Mouse (Mus musculus) heart, embryonic 10.5 days (tissue): ENCODE measurements at regions not wholly inside any gene's neighbourhood (a gene's known extent, or its start where the extent isn't known, plus 50 kb on each side); places are given as distances from the start of the nearest gene placed in this dataset.

Experiments
- DNase-seq: peaks from one replicate; pipeline ENCODE4 v3.0.0-alpha.2; 2017; ENCODE audit warnings: low spot score
- H3K27ac ChIP-seq: fragments of 300-500 bp; sonication (generic); 2 replicates; pipeline ENCODE4 v1.5.1; 2016; ENCODE audit warnings: mild to moderate bottlenecking
- H3K27me3 ChIP-seq: fragments of 300-500 bp; sonication (generic); 2 replicates; pipeline ENCODE4 v1.6.1; 2016; ENCODE audit warnings: mild to moderate bottlenecking; ENCODE audit not compliant: poor library complexity, insufficient read depth, severe bottlenecking
- H3K36me3 ChIP-seq: fragments of 300-500 bp; sonication (generic); 2 replicates; pipeline ENCODE4 v1.6.1; 2016; ENCODE audit warnings: mild to moderate bottlenecking, moderate library complexity
- H3K4me1 ChIP-seq: fragments of 300-500 bp; sonication (generic); 2 replicates; pipeline ENCODE4 v1.6.1; 2016; ENCODE audit warnings: mild to moderate bottlenecking
- H3K4me3 ChIP-seq: fragments of 300-500 bp; sonication (generic); 2 replicates; pipeline ENCODE4 v1.5.1; 2016; ENCODE audit warnings: mild to moderate bottlenecking, moderate library complexity
- H3K9me3 ChIP-seq: fragments of 300-500 bp; sonication (generic); 2 replicates; pipeline ENCODE4 v1.6.1; 2016; ENCODE audit warnings: mild to moderate bottlenecking, moderate library complexity
- WGBS: fragments of 180-500 bp; shearing (Covaris S2); methylation state at CpG from one replicate; pipeline ENCODE4 v1.1.7; 2016; 5-methylcytosine and 5-hydroxymethylcytosine counted together

DNA sequence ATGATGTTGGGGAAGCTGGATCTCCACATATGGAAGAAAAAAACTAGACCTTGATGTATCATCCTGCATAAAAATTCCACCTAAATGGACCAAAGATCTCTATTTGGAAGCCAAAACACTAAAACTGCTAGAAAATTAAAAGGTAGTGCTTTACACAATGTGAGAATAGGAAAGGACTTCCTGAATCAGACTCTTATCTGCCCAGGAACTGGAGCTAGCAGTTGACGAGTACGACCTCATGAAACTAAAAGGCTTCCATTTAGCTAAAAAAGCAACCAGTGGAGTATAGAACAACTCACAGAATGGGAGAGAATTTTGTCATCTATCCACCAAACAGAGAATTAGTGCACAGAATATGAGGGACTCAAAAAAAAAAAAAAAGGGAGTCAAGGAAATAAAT lies 191.6 kb upstream of the Itga4 start:
- Histone ChIP-seq H3K4me3 (no peak overlapping the region), H3K27ac (no peak overlapping the region), H3K36me3 (no peaks in the 10 kb centered on the region), H3K9me3 (no peaks in the 10 kb centered on the region), H3K4me1 (no peaks in the 10 kb centered on the region), H3K27me3 (no peaks in the 10 kb centered on the region)
- 59% methylated on average over 2 of the region's 2 CpGs for WGBS
- DNase-seq, result no peak

- H3K4me3 ChIP-seq, result no peak overlapping the region
- no peak overlapping the region for H3K27ac ChIP-seq
- no peaks in the 10 kb centered on the region for H3K9me3 ChIP-seq
- H3K4me1 ChIP-seq, result no peaks in the 10 kb centered on the region
- DNase-seq, result no peak
- 87% methylated on average over 1 of the region's 1 CpGs for WGBS
- H3K27me3 ChIP-seq, result no peaks in the 10 kb centered on the region
- no peaks in the 10 kb centered on the region for H3K36me3 ChIP-seq
These were observed 189.9 kb upstream of the Itga4 start for GRCm38 (mm10) chr2:79065321-79065720.

- Histone ChIP-seq H3K27me3 (no peaks in the 10 kb centered on the region), H3K36me3 (no peaks in the 10 kb centered on the region), H3K4me1 (0 out of 2 replicates have a peak, but pooled peaks cover 6% of the 10 kb centered on the region), H3K9me3 (no peaks in the 10 kb centered on the region), H3K4me3 (no peak overlapping the region), H3K27ac (peak overlapping the region; percentile 3; the same call in 1 of the 2 replicates)
- no peak for DNase-seq
- WGBS, result 35% methylated on average over 2 of the region's 2 CpGs
These were observed 179.1 kb upstream of the Itga4 start for GRCm38 (mm10) chr2:79076115-79076514.

DNA sequence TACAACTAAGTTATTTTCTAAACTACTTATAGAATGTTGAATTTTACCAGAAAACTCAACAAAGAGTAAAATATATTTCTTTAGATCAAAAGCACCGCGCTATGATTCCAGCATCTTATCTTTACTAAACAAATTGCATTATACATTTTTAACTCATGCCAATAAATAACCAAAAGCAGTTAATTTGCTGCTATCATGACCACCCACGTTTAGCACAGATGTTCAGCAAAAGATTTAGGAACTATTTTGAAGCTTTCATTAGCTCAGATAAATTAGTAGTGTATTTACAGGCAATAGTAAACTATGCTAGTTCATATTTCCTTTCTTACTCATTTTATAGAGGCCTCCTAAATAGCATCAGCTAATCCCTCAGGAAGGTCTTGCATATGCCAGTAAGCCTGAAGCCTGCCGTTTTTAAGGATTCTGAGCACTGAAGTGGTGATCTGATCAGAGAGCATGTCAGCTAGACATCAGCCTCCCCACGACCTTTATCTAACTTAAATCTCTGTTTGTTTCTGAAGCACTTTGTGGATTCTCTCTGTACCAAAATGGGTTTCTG lies 176.3 kb upstream of the Itga4 start:
- no peaks in the 10 kb centered on the region for H3K36me3 ChIP-seq
- no peak for DNase-seq
- H3K4me3 ChIP-seq, result no peak overlapping the region
- no peaks in the 10 kb centered on the region for H3K27me3 ChIP-seq
- H3K27ac ChIP-seq, result no peak overlapping the region
- 66% methylated on average over 5 of the region's 5 CpGs for WGBS
- no peaks in the 10 kb centered on the region for H3K9me3 ChIP-seq
- H3K4me1 ChIP-seq, result 0 out of 2 replicates have a peak, but pooled peaks cover 6% of the 10 kb centered on the region

DNA sequence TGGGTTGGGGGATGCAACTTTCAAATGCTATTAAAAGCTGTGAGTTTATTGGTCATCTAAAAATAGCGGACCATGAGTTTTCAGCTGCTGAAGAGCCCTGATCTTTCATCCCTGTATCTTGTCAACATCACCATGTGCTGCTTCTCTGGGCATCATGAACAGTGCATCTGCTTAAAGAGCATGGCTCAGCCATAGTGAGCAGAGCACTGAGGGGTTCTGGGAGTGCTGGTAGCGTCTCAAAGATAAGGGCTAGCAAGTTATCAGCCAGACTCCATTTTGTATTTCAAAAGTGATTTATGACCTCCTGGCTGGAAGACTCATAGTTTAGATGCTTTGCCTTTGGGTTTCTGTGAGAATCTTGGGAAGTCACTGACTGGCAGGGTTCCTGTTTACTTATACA lies 173.5 kb upstream of the Itga4 start:
- H3K9me3 ChIP-seq, result no peaks in the 10 kb centered on the region
- no peaks in the 10 kb centered on the region for H3K36me3 ChIP-seq
- no peaks in the 10 kb centered on the region for H3K27me3 ChIP-seq
- H3K4me1 ChIP-seq, result no peaks in the 10 kb centered on the region
- DNase-seq, result no peak
- H3K4me3 ChIP-seq, result no peak overlapping the region
- H3K27ac ChIP-seq, result no peak overlapping the region
- WGBS, result 52% methylated on average over 2 of the region's 2 CpGs

GRCm38 (mm10) chr2:79086280-79086679 lies 168.9 kb upstream of the Itga4 start:
- WGBS, result 92% methylated on average over 4 of the region's 4 CpGs
- Histone ChIP-seq H3K27ac (no peak overlapping the region), H3K4me3 (no peak overlapping the region)

DNA sequence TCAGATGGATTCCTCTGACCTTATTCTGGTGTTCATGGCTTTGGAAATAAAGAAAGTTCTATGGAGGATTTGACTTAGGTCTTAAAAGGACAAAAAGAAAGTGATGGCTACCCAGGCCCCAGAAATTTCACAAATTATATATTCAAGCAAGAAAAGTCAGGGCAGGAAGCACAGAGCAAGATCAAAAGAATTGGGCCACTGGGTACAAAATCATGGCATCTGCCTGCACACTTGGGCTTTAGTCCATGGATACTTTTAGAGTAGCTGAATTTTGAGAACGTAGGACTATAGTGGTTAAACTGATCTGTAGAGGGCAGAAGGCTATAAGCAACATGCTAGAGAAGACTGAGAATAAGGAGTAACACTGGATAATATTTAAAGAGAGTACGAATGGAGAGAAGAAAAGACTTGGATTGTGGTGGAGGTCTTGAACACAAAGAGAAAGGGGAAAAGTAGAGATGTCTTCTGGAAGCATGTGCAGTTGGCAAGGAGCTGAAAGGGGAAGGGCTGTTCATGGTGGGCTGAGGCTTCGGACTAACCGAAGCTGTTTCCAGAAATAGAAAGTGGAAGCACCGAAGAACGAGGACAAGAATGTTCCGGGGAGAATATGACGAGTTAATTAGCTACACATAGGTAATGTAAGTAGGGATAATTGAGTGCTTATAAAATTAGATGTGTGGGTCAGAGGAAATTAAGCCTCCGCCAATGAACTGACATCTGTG lies 168.2 kb upstream of the Itga4 start:
- Histone ChIP-seq H3K36me3 (no peaks in the 10 kb centered on the region), H3K27me3 (no peaks in the 10 kb centered on the region), H3K4me3 (peak overlapping the region; percentile 5; the same call in 1 of the 2 replicates), H3K4me1 (no peaks in the 10 kb centered on the region), H3K9me3 (no peaks in the 10 kb centered on the region), H3K27ac (no peak overlapping the region)
- 55% methylated on average over 9 of the region's 9 CpGs for WGBS
- DNase-seq, result no peak

More at GRCm38 (mm10) chr2:79086280-79086679, 168.9 kb upstream of the Itga4 start:
- H3K36me3 ChIP-seq, result no peaks in the 10 kb centered on the region
- no peaks in the 10 kb centered on the region for H3K27me3 ChIP-seq
- no peaks in the 10 kb centered on the region for H3K9me3 ChIP-seq
- no peaks in the 10 kb centered on the region for H3K4me1 ChIP-seq
- DNase-seq, result no peak

DNA sequence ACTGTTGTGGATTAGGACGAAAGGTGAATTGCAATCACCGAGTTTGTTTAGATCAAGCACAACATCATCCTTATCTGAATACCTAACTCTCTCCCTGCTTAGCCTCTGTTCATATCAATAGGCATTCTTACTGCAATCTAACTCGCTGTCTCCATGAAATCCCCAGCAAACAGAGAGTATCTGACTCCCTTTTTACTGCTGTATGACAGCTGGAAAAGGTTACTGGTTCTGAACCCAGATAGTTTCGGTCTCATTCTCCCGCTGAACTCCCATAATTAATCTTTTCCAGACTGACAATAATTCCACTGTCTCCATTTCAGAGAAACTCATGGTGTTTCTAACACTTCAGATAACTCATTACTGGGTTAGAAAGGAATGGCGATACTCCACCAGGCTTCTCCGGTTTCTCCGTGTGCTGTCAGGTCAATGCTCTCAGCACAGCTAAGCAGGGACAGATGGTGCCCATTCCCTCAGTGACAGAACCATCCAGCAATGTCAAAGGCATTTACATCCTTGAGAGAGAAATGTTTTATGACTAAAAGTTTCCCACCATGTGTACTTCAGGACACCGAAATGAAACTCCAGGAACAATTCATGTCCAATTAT lies 167.5 kb upstream of the Itga4 start:
- H3K27ac ChIP-seq, result no peak overlapping the region
- DNase-seq, result no peak
- H3K27me3 ChIP-seq, result no peaks in the 10 kb centered on the region
- peak overlapping the region; percentile 5; the same call in 1 of the 2 replicates for H3K4me3 ChIP-seq
- WGBS, result 62% methylated on average over 9 of the region's 9 CpGs
- no peaks in the 10 kb centered on the region for H3K9me3 ChIP-seq
- no peaks in the 10 kb centered on the region for H3K4me1 ChIP-seq
- no peaks in the 10 kb centered on the region for H3K36me3 ChIP-seq

- Histone ChIP-seq H3K27me3 (no peaks in the 10 kb centered on the region), H3K4me1 (no peaks in the 10 kb centered on the region), H3K9me3 (no peaks in the 10 kb centered on the region), H3K4me3 (no peak overlapping the region), H3K36me3 (no peaks in the 10 kb centered on the region), H3K27ac (no peak overlapping the region)
- WGBS, result 91% methylated on average over 2 of the region's 2 CpGs
- DNase-seq, result no peak
These were observed 165.0 kb upstream of the Itga4 start for GRCm38 (mm10) chr2:79090273-79090672.

GRCm38 (mm10) chr2:79094298-79094697 lies 160.9 kb upstream of the Itga4 start:
- WGBS, result 42% methylated on average over 1 of the region's 1 CpGs
- H3K9me3 ChIP-seq, result no peaks in the 10 kb centered on the region
- no peaks in the 10 kb centered on the region for H3K36me3 ChIP-seq
- no peak for DNase-seq
- H3K27ac ChIP-seq, result no peak overlapping the region
- no peaks in the 10 kb centered on the region for H3K4me1 ChIP-seq
- no peaks in the 10 kb centered on the region for H3K27me3 ChIP-seq
- no peak overlapping the region for H3K4me3 ChIP-seq

DNA sequence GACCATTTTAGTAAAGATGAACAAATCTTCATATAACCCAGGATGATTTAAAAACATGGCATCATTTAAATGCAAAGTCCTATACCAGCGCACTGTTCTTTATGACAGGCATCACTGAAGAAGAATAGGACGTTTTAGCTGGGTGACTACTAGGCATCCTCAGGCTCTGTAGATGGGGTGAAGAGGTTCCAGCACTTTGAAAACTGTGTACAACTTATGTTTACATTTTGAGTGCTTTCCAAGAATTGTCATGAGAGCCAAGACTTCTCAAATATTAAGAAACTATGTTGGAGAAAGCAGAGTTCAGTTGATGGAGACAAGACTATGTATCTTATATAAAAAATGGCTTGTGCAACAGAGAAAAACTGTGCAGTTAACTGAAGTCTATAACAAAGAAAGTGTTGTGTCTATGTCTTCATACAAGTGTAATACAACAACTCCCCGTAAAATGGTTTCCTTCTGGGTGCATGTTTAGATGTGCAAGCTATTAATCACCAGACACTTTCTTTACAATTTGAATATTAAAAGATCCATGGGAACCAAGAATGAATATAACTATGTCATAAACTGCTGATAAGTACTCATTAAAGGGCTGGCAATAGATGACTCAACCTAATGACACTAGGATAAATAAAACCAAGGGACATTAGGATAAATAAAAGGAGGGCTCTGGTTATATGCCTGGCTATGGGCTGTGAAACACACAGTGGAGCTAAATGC lies 158.5 kb upstream of the Itga4 start:
- Histone ChIP-seq H3K27me3 (no peaks in the 10 kb centered on the region), H3K4me3 (no peak overlapping the region), H3K9me3 (no peaks in the 10 kb centered on the region), H3K36me3 (no peaks in the 10 kb centered on the region), H3K27ac (no peak overlapping the region), H3K4me1 (no peaks in the 10 kb centered on the region)
- no peak for DNase-seq
- WGBS, result 84% methylated on average over 3 of the region's 3 CpGs

GRCm38 (mm10) chr2:79099601-79100000 lies 155.6 kb upstream of the Itga4 start:
- Histone ChIP-seq H3K27ac (no peak overlapping the region), H3K9me3 (no peaks in the 10 kb centered on the region), H3K4me3 (no peak overlapping the region), H3K4me1 (no peaks in the 10 kb centered on the region), H3K27me3 (no peaks in the 10 kb centered on the region), H3K36me3 (no peaks in the 10 kb centered on the region)
- no peak for DNase-seq
- 90% methylated on average over 1 of the region's 1 CpGs for WGBS

DNA sequence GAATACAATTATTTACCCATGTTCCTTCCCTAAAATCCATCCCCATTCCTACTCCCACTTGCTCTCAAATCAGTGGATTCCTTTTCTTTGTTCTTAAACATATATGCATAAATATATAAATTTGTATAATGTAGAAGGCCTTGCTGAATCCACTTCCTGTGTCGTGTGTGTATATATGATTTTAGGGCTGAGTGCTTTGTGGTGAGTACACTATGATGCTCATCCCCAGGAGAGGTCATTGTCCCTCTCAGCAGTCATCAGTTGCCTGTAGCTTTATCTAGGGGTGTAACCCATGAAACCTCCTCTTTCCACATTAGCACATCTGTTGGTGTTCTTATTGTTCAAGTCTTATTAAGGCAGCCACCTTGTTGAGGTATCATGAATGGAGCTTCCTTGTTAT lies 143.6 kb upstream of the Itga4 start:
- WGBS, result 76% methylated on average over 1 of the region's 1 CpGs
- no peak overlapping the region for H3K4me3 ChIP-seq
- H3K4me1 ChIP-seq, result no peaks in the 10 kb centered on the region
- H3K27me3 ChIP-seq, result no peaks in the 10 kb centered on the region
- H3K9me3 ChIP-seq, result no peaks in the 10 kb centered on the region
- H3K36me3 ChIP-seq, result no peaks in the 10 kb centered on the region
- H3K27ac ChIP-seq, result no peak overlapping the region
- DNase-seq, result no peak
